Mouse (Mus musculus) embryonic facial prominence, embryonic 13.5 days (tissue): Measurements from ENCODE around the gene Chst14. TPM values are rescaled to one million over a fixed set of nuclear protein-coding genes. Genes with fewer than 3 reads are reported as not detected.
A peak's percentile ranks its signal among the peaks of the same experiment; 100 is the strongest.

ENCODE experiments used
- ATAC-seq: fragments of 200-750 bp; cut with Nextera tagmentation; 2 replicates; pipeline ENCODE4 v1.8.0; 2017; ENCODE audit warnings: low read depth; ENCODE audit not compliant: insufficient number of reproducible peaks, insufficient read depth, low FRiP score, low TSS enrichment
- H3K27ac ChIP-seq: fragments of 300-500 bp; sonication (generic); 2 replicates; pipeline ENCODE4 v1.5.1; 2015; ENCODE audit warnings: moderate library complexity, mild to moderate bottlenecking, inconsistent platforms
- H3K27me3 ChIP-seq: fragments of 300-500 bp; sonication (generic); 2 replicates; pipeline ENCODE4 v1.6.1; 2015; ENCODE audit warnings: mild to moderate bottlenecking, inconsistent platforms
- H3K36me3 ChIP-seq: fragments of 300-500 bp; sonication (generic); 2 replicates; pipeline ENCODE4 v1.6.1; 2015; ENCODE audit warnings: mild to moderate bottlenecking, inconsistent platforms
- H3K4me1 ChIP-seq: fragments of 300-500 bp; sonication (generic); 2 replicates; pipeline ENCODE4 v1.6.1; 2015; ENCODE audit warnings: inconsistent platforms
- H3K4me2 ChIP-seq: fragments of 300-500 bp; sonication (generic); 2 replicates; pipeline ENCODE4 v1.6.1; 2015; ENCODE audit warnings: moderate library complexity, mild to moderate bottlenecking, inconsistent platforms
- H3K4me3 ChIP-seq: fragments of 300-500 bp; sonication (generic); 2 replicates; pipeline ENCODE4 v1.5.1; 2015; ENCODE audit warnings: mild to moderate bottlenecking, inconsistent platforms
- H3K9ac ChIP-seq: fragments of 300-500 bp; sonication (generic); 2 replicates; pipeline ENCODE4 v1.6.1; 2015; ENCODE audit warnings: mild to moderate bottlenecking, inconsistent platforms
- H3K9me3 ChIP-seq: fragments of 300-500 bp; sonication (generic); 2 replicates; pipeline ENCODE4 v1.6.1; 2016; ENCODE audit warnings: inconsistent platforms
- WGBS: fragments of 180-500 bp; shearing (Covaris S2); methylation state at CpG from one replicate; pipeline ENCODE4 v1.1.7; 2015; ENCODE audit warnings: mixed read lengths; 5-methylcytosine and 5-hydroxymethylcytosine counted together
- polyA plus RNA-seq: library from polyadenylated mRNA; unstranded; fragments of >200 nt; fragmentation: Nextera tagmentation; extraction: Ambion mirVana; gene quantifications from 2 replicates; pipeline ENCODE4 v1.2.1, GENCODE M21; 2015

The Chst14 gene
- polyA plus RNA-seq, 1 experiment from 2014 or later = 54.9 TPM

DNA sequence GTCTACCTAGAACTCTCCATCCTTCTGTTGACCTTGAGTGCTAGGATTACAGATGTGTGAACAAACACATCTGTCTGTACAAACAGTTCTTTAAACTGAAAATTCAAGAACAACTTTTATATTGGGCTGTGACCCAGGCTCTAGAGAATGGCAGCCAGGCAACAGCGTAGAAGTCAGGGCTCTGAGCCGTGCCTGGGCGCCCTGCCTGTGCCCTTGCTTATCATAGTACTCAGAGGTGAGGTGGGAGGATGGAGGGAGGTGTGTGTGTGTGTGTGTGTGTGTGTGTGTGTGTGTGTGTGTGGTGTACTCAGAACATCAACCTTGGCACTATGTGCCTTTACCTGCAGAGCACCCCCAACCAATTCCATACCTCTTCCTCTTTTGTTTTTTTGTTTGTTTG, 18.5 kb upstream of the Chst14 start:
- no peaks in the 10 kb centered on the region for H3K36me3 ChIP-seq
- H3K27ac ChIP-seq = no peak overlapping the region
- WGBS = 92% methylated on average over 3 of the region's 3 CpGs
- peaks cover 20% of the 10 kb centered on the region for H3K27me3 ChIP-seq
- H3K9me3 ChIP-seq = no peaks in the 10 kb centered on the region
- H3K4me1 ChIP-seq = peaks cover 17% of the 10 kb centered on the region
- no peak overlapping the region for H3K4me2 ChIP-seq
- H3K4me3 ChIP-seq = no peak overlapping the region
- H3K9ac ChIP-seq = no peak overlapping the region
- ATAC-seq = no peak

DNA sequence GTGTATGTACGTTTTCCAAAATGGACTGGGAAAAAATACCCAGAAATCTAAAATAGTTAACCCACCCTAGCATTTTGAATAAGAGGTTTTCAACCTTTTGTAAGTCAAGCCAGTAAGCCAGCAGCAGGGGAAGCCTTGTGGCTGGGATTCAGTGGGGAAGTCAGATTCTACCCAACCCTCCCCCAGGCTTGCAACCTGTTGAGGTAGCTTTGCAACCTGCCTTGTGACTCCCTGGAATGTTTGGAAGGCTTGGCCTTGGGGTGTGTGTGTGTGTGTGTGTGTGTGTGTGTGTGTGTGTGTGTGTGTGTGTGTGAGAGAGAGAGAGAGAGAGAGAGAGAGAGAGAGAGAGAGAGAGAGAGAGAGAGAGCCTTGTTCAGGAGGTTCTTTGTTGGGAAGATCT, 17.1 kb upstream of the Chst14 start:
- Histone ChIP-seq H3K4me2 (no peak overlapping the region), H3K36me3 (no peaks in the 10 kb centered on the region), H3K4me1 (peaks cover 17% of the 10 kb centered on the region), H3K9me3 (no peaks in the 10 kb centered on the region), H3K27ac (no peak overlapping the region), H3K4me3 (no peak overlapping the region), H3K9ac (no peak overlapping the region), H3K27me3 (peaks cover 7% of the 10 kb centered on the region)
- ATAC-seq = no peak
- WGBS = 55% methylated on average over 1 of the region's 1 CpGs

DNA sequence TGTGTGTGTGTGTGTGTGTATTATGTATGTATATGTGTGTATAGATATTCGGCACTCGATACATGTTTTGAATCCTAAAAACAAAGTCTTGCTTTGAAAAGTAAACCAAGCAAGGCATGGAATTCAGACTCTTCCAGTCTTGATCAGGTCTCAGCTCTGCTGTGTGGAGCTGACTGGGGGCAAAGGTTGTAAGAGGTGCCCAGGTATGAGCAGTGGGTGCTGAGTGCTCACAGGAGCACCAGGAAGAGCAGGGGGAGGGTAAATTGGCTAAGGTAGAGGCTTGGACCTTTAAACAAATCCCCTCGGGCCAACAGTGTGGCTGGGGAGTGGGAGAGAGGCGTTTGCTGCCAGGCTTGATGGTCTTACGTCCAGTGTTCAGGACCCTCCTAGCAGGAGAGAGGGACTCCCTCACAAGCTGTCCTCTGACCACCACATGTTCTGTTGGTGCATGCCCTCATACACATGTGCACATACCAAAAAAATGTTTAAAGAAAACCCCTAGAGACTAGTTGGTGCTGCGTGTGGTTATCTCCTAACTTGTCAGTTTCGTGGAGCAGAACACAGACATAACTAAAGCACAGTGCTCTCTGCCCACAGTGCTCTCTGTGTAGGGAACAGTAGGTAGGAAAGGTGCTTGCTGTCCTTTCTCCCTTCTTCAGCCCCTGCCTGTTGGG, 15.6 kb upstream of the Chst14 start:
- no peak overlapping the region for H3K27ac ChIP-seq
- H3K9me3 ChIP-seq = no peaks in the 10 kb centered on the region
- H3K9ac ChIP-seq = no peak overlapping the region
- H3K36me3 ChIP-seq = 0 out of 2 replicates have a peak, but pooled peaks cover under 1% of the 10 kb centered on the region
- H3K4me1 ChIP-seq = peaks cover 21% of the 10 kb centered on the region
- no peaks in the 10 kb centered on the region for H3K27me3 ChIP-seq
- ATAC-seq = no peak
- H3K4me3 ChIP-seq = no peak overlapping the region
- no peak overlapping the region for H3K4me2 ChIP-seq
- WGBS = 60% methylated on average over 7 of the region's 7 CpGs

DNA sequence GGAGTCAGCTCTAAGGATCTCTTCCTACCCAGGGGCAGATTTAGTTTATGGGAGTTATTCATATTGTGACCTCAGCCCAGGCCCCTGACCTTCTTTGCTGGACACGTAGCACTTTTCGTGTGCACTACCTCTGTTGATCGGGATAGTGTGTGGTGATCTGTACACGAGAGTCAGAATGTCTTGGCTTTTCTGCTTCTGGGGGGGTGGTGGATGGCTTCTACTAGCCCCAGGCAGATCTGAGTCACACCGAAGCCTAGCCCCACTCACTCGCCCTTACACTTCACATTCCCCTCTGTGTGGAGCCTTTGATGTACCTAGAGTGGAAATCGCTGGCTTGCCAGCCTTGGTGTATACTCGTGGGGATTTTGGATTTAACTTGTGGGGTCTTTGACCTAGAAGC, 13.6 kb upstream of the Chst14 start:
- H3K9ac ChIP-seq = no peak overlapping the region
- no peaks in the 10 kb centered on the region for H3K9me3 ChIP-seq
- H3K4me3 ChIP-seq = no peak overlapping the region
- no peak overlapping the region for H3K27ac ChIP-seq
- WGBS = 58% methylated on average over 8 of the region's 8 CpGs
- peaks cover 14% of the 10 kb centered on the region for H3K36me3 ChIP-seq
- H3K4me1 ChIP-seq = peaks cover 27% of the 10 kb centered on the region
- no peak for ATAC-seq
- H3K27me3 ChIP-seq = no peaks in the 10 kb centered on the region
- no peak overlapping the region for H3K4me2 ChIP-seq

DNA sequence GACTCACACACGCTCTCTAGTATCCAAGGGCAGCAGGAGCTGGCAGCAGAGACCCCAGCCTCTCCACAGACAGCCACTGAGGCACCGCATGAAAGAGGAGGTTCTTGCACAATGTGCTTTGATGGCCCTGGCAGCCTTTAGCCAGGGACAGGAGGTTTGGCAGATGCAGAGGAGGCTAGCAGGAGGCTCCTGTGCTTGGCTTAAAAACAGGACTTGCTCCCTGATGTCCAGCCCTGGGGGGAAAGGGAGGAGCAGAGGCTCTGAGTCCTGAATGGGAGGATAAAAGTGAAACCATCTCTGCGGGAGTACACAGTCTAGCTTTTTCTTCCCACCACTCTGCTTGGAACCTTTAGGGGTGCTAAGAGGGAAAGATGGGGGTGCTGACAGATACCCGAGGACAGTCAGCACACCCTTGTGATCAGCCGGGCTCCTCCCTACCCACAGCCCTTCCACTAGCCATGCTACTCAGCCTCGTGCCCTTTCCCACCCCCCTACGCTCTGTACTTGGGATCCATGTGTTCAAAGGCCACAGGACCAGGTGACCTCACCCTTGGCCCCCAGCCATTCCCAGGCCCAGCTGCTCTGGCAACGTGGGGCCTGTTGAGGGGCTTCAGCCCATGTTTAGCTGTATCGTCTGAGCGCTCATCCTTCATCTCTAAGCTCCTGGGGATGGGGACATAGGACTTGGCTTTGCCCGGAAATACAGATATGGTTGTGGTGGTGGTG, 12.6 kb upstream of the Chst14 start:
- no peak overlapping the region for H3K27ac ChIP-seq
- no peak overlapping the region for H3K4me3 ChIP-seq
- peaks cover 28% of the 10 kb centered on the region for H3K4me1 ChIP-seq
- H3K27me3 ChIP-seq = no peaks in the 10 kb centered on the region
- H3K9ac ChIP-seq = peak overlapping the region; percentile 2; the same call in 1 of the 2 replicates
- ATAC-seq = no peak
- no peaks in the 10 kb centered on the region for H3K9me3 ChIP-seq
- no peak overlapping the region for H3K4me2 ChIP-seq
- H3K36me3 ChIP-seq = peaks cover 18% of the 10 kb centered on the region
- 50% methylated on average over 11 of the region's 11 CpGs for WGBS

DNA sequence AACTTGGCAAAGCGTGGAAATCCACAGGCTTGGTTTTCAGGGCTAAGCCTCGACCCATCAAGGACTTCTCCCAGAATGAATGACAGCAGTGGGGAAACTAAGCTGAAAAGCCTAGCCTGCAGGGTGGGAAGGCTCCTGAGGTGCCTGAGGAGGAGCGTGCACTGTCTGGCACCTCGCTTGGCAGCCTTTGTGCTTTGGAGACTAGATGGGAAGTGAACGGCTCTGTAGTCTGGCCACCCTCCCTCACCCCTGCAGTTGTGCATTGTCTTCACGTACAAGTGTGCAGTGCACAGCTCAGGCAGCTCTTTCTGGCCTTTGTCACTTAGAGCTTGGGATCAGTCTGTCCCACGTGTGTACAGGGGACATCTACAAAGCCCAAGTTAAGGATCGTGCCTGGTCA, 11.6 kb upstream of the Chst14 start:
- 56% methylated on average over 8 of the region's 8 CpGs for WGBS
- Histone ChIP-seq H3K27ac (no peak overlapping the region), H3K4me2 (no peak overlapping the region), H3K4me1 (peaks cover 28% of the 10 kb centered on the region), H3K9ac (peak overlapping the region; percentile 32; the same call in 1 of the 2 replicates), H3K4me3 (no peak overlapping the region), H3K9me3 (no peaks in the 10 kb centered on the region), H3K27me3 (no peaks in the 10 kb centered on the region), H3K36me3 (peaks cover 24% of the 10 kb centered on the region)
- no peak for ATAC-seq

DNA sequence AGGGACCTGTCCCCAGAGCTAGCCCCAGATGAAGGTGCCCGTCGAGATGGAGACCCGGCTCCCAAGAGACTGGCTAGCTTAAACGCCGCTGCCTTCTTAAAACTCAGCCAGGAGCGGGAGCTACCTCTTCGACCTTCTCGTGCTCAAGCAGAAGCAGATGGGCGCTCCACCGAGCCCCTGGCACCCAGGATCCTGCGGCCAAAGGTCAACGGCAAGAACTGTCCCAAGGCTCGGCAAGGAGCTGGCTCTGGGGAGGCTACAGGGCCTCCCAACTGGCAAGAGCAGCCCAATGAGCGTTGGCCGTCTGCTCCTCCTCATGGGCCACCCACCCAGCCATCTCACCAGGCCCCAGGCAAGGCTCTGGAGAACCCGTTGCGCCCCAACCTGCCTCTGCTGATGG, 9.9 kb upstream of the Chst14 start:
- Histone ChIP-seq H3K9me3 (no peaks in the 10 kb centered on the region), H3K27ac (no peak overlapping the region), H3K36me3 (peaks cover 41% of the 10 kb centered on the region), H3K4me1 (peaks cover 28% of the 10 kb centered on the region), H3K27me3 (no peaks in the 10 kb centered on the region), H3K9ac (no peak overlapping the region), H3K4me3 (no peak overlapping the region), H3K4me2 (no peak overlapping the region)
- 89% methylated on average over 17 of the region's 17 CpGs for WGBS
- ATAC-seq = no peak

DNA sequence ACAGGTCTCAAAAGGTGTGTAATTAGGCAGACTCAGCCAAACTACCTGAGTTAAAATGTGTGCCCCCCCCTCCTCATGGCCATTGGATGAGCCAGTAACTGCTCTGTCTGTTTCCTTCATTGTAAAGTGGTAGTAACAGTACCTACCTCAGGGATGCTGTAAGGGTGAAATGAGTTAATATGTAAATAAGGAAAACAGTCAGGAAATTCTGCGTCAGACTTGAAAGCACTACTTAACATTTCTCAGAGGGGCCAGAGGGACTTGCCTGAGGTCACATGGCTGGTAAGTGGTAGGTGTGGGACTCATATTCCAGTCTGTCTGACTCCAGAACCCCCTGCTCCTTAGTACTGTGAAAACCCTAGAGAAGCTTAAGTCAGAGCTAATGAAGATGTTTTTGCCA, 7.8 kb upstream of the Chst14 start:
- peaks cover 17% of the 10 kb centered on the region for H3K4me1 ChIP-seq
- no peak overlapping the region for H3K4me3 ChIP-seq
- no peak overlapping the region for H3K27ac ChIP-seq
- no peak overlapping the region for H3K4me2 ChIP-seq
- no peaks in the 10 kb centered on the region for H3K27me3 ChIP-seq
- 55% methylated on average over 1 of the region's 1 CpGs for WGBS
- H3K36me3 ChIP-seq = peaks cover 62% of the 10 kb centered on the region
- no peaks in the 10 kb centered on the region for H3K9me3 ChIP-seq
- H3K9ac ChIP-seq = no peak overlapping the region
- no peak for ATAC-seq

DNA sequence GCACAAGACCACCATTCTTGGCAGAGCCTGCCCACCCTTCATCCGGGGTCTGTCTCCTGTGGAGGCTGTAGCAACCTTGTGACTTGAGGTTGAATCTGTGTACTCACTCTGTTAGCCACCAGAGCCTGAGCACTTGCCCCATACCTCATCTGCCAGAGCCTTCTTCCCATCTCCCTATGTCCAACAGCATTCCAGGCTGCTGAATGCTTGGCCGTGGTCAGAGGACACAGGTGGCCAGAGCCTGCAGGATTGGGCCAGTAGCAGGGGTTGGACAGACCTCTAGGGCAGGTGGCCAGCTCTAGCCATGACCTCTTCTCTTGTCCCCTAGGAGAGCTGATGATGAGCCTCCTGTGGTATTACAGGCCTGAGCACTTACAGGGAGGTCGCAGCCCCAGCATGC, 5.9 kb upstream of the Chst14 start:
- no peaks in the 10 kb centered on the region for H3K27me3 ChIP-seq
- H3K27ac ChIP-seq = no peak overlapping the region
- WGBS = 87% methylated on average over 3 of the region's 3 CpGs
- 0 out of 2 replicates have a peak, but pooled peaks cover 7% of the 10 kb centered on the region for H3K4me1 ChIP-seq
- H3K4me2 ChIP-seq = no peak overlapping the region
- H3K36me3 ChIP-seq = peaks cover 64% of the 10 kb centered on the region
- no peaks in the 10 kb centered on the region for H3K9me3 ChIP-seq
- no peak for ATAC-seq
- no peak overlapping the region for H3K4me3 ChIP-seq
- H3K9ac ChIP-seq = no peak overlapping the region

DNA sequence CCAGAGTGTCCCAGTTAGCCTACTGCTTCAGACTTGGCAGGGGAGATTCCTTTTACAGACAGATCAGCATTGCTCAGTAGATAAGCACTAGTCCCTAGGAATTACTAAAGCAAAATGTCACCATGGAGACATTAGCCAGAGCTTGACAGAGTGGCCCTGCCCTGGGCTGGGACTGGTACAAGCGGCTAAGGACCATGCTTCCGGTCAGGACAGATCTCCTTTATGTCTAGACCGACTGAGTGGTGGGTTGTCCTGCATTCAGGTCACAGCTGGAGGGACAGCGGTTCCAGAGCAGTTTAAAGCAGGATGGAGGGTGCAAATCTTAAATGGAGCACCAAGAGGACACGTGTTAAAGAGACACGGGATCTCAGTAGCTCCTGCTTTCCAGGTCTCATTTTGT, 344 bp upstream of the Chst14 start:
- peak overlapping the region; percentile 89 for H3K4me2 ChIP-seq
- H3K4me3 ChIP-seq = peak overlapping the region; percentile 81
- H3K4me1 ChIP-seq = peaks cover 27% of the 10 kb centered on the region
- no peak for ATAC-seq
- H3K9me3 ChIP-seq = no peaks in the 10 kb centered on the region
- H3K9ac ChIP-seq = peak overlapping the region; percentile 91
- no peaks in the 10 kb centered on the region for H3K27me3 ChIP-seq
- peaks cover 28% of the 10 kb centered on the region for H3K36me3 ChIP-seq
- 1% methylated on average over 6 of the region's 6 CpGs for WGBS
- H3K27ac ChIP-seq = no peak overlapping the region

DNA sequence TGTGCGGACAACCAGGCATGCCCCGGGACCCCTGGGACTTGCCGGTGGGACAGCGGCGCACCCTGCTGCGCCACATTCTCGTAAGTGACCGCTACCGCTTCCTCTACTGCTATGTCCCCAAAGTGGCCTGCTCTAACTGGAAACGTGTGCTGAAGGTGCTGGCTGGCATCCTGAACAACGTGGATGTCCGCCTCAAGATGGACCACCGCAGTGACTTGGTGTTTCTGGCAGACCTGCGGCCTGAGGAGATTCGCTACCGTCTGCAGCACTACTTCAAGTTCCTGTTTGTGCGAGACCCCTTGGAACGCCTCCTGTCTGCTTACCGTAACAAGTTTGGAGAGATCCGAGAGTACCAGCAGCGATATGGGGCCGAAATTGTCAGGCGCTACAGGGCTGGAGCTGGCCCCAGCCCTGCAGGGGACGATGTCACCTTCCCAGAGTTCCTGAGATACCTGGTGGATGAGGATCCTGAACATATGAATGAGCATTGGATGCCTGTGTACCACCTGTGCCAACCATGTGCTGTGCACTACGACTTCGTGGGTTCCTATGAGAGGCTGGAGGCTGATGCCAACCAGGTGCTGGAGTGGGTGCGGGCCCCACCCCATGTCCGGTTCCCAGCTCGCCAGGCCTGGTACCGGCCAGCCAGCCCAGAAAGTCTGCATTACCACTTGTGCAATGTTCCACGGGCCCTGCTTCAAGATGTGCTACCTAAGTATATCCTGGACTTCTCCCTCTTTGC, 873 bp downstream of the Chst14 start:
- Histone ChIP-seq H3K4me1 (peaks cover 27% of the 10 kb centered on the region), H3K9ac (peak overlapping the region; percentile 91), H3K9me3 (no peaks in the 10 kb centered on the region), H3K27ac (peak overlapping the region; percentile 72), H3K4me3 (peak overlapping the region; percentile 81), H3K36me3 (peaks cover 15% of the 10 kb centered on the region), H3K4me2 (peak overlapping the region; percentile 89), H3K27me3 (no peaks in the 10 kb centered on the region)
- 24% methylated on average over 31 of the region's 31 CpGs for WGBS
- ATAC-seq = no peak
